Mouse (Mus musculus) CH12.LX (cell line): ENCODE results near the gene Pitpnm3.

Source experiments
- CTCF ChIP-seq, 2 experiments: IDR thresholded peaks in 1 of 2; conservative IDR thresholded peaks in 1 of 2; 2 replicates each; pipeline ENCODE4 v1.5.1; 2011 to 2012; ENCODE audit warnings: low read depth in 2 of 2, low read length in 2 of 2, improper control_type of control experiment in 1 of 2, inconsistent platforms in 1 of 2, mild to moderate bottlenecking in 1 of 2, moderate library complexity in 1 of 2
- E2F4 ChIP-seq: IDR thresholded peaks from 2 replicates; pipeline ENCODE4 v1.6.1; 2011; ENCODE audit warnings: low read depth, low read length, improper control_type of control experiment; ENCODE audit not compliant: insufficient replicate concordance
- ETS1 ChIP-seq: conservative IDR thresholded peaks from 2 replicates; pipeline ENCODE4 v1.6.1; 2012; ENCODE audit warnings: low read depth, mild to moderate bottlenecking, inconsistent platforms, low read length, improper control_type of control experiment, moderate library complexity
- MXI1 ChIP-seq: IDR thresholded peaks from 2 replicates; pipeline ENCODE4 v1.6.1; 2011; ENCODE audit warnings: mild to moderate bottlenecking, low read depth, low read length, improper control_type of control experiment
- NRF1 ChIP-seq: IDR thresholded peaks from 2 replicates; pipeline ENCODE4 v1.6.1; 2014; ENCODE audit warnings: low read depth, mild to moderate bottlenecking, inconsistent platforms, low read length, improper control_type of control experiment, moderate library complexity
- POLR2A ChIP-seq: IDR thresholded peaks from 2 replicates; pipeline ENCODE4 v1.6.1; 2011; ENCODE audit warnings: low read depth, mild to moderate bottlenecking, improper control_type of control experiment, low read length
- SIN3A ChIP-seq: IDR thresholded peaks from 2 replicates; pipeline ENCODE4 v1.6.1; 2012; ENCODE audit warnings: low read length, improper control_type of control experiment, inconsistent platforms
- ZKSCAN1 ChIP-seq: IDR thresholded peaks from 2 replicates; pipeline ENCODE4 v1.6.1; 2012; ENCODE audit warnings: low read depth, inconsistent platforms, low read length, improper control_type of control experiment, borderline replicate concordance
- ZMIZ1 ChIP-seq: IDR thresholded peaks from 2 replicates; pipeline ENCODE4 v1.6.1; 2012; ENCODE audit warnings: low read depth, mild to moderate bottlenecking, inconsistent platforms, low read length, improper control_type of control experiment

DNA sequence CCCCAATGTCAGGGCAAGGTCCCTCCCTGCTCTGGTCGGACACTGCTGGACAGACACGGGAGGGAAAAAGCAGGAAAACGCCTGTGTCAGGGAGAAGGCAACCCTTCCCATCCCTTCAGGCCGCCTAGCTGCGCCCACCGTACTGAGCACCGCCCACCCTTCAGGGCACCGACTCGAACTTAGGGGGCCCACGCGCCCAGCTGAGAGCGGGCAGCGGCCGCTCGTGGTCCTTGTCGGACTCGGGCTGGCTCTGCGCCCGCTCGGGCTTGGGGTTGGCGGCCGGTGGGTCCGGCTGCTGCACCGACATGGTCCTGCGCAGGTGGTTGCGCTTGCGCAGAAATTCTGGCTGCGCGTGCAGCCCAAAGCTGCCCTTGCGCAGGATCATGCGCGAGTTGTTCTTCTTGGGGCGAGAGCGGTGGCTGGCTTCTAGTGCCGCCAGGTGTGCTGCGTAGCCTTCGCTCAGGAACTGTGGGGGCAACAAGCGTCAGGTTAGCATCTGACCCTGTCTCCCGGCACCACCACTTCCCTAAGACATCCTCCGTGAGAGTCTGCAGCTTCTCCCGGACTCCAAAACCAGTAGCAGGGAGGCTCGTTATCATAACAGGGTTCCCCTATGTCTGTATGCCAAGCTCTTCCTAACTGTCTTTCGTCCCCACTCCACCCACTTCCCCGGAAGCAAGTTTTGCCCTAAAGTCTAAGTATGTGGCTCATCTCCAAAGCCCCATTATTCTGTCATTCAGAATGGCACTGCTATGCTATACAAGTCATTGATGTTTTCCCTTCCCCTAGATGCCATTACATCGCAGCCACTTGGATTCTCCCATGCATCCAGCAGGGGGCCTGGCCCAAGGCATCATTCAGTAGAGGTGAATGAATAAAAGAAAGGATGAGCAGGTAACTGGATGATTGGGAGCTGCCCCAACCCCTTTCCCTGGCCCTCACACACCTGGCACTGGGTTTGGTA is 84.4 kb downstream of the Pitpnm3 start:
- TF ChIP-seq ZKSCAN1 (no peak), NRF1 (no peak), CTCF (conservative IDR thresholded peaks at IDR 0.05 in 1 of 2, IDR thresholded peaks at IDR 0.05 in 1 of 2; ENCODE audit: low read depth in 2 of 2, low read length in 2 of 2) (no peak; a peak in 1 of 4 replicates), POLR2A (no peak), E2F4 (no peak), SIN3A (no peak), ETS1 (no peak), MXI1 (no peak), ZMIZ1 (no peak)
